Mouse (Mus musculus): ENCODE data around the gene Esrrb. TPM values are rescaled to one million over a fixed set of nuclear protein-coding genes. Genes with fewer than 3 reads are reported as not detected.

Gene Esrrb
- total and polyA plus RNA-seq, 2 experiments from 2014 or later, result 3.5 to 11.8 TPM

- 0 out of 2 replicates have a peak, but pooled peaks cover 4% of the 10 kb centered on the region for H3K9me3 ChIP-seq (replicated peaks; ENCODE audit: control insufficient read depth, low read length)
- 85% methylated on average over 1 of the region's 1 CpGs for WGBS
Observed at GRCm38 (mm10) chr12:86464385-86464784, 103.5 kb downstream of the Esrrb start.

GRCm38 (mm10) chr12:86466180-86466579, 105.3 kb downstream of the Esrrb start:
- TF ChIP-seq EP300 (IDR thresholded peaks at IDR 0.05; ENCODE audit: low read depth), result no peak
- TF ChIP-seq CTCF (IDR thresholded peaks at IDR 0.05; ENCODE audit: low read depth), result no peak
- 44% methylated on average over 4 of the region's 4 CpGs for WGBS
- no peak for DNase-seq (ENCODE audit: low spot score)
- no peak overlapping the region for H3K4me3 ChIP-seq (ENCODE audit: low read depth, low read length)
- H3K4me2 ChIP-seq (ENCODE audit: low read depth, low read length), result no peak overlapping the region
- no peaks in the 10 kb centered on the region for H3K27me3 ChIP-seq (ENCODE audit: control insufficient read depth, insufficient read depth, low read length)
- no peak overlapping the region for H3K27ac ChIP-seq (ENCODE audit: low read depth)
- no peak overlapping the region for H3K9ac ChIP-seq (replicated peaks; ENCODE audit: low read depth, low read length)
- H3K36me3 ChIP-seq (replicated peaks; ENCODE audit: control insufficient read depth, insufficient read depth, low read length), result no peaks in the 10 kb centered on the region
- ATAC-seq (ENCODE audit: insufficient read depth, low read depth), result no peak
- H3K9me3 ChIP-seq (replicated peaks; ENCODE audit: control insufficient read depth, low read length), result no peaks in the 10 kb centered on the region
- no peaks in the 10 kb centered on the region for H3K4me1 ChIP-seq (ENCODE audit: control insufficient read depth, insufficient read depth)

More at GRCm38 (mm10) chr12:86464385-86464784, 103.5 kb downstream of the Esrrb start:
- TF ChIP-seq CTCF (IDR thresholded peaks at IDR 0.05; ENCODE audit: low read depth) (no peak), EP300 (IDR thresholded peaks at IDR 0.05; ENCODE audit: low read depth) (no peak)
- Histone ChIP-seq H3K9ac (replicated peaks; ENCODE audit: low read depth, low read length) (no peak overlapping the region), H3K27me3 (ENCODE audit: control insufficient read depth, insufficient read depth, low read length) (no peaks in the 10 kb centered on the region), H3K27ac (ENCODE audit: low read depth) (no peak overlapping the region), H3K4me1 (ENCODE audit: control insufficient read depth, insufficient read depth) (no peaks in the 10 kb centered on the region), H3K4me3 (ENCODE audit: low read depth, low read length) (no peak overlapping the region), H3K36me3 (replicated peaks; ENCODE audit: control insufficient read depth, insufficient read depth, low read length) (no peaks in the 10 kb centered on the region), H3K4me2 (ENCODE audit: low read depth, low read length) (no peak overlapping the region)
- DNase-seq (ENCODE audit: low spot score) (no peak), ATAC-seq (ENCODE audit: insufficient read depth, low read depth) (no peak)

GRCm38 (mm10) chr12:86469919-86470318, 109.0 kb downstream of the Esrrb start:
- Histone ChIP-seq H3K4me2 (ENCODE audit: low read depth, low read length) (no peak overlapping the region), H3K27me3 (ENCODE audit: control insufficient read depth, insufficient read depth, low read length) (no peaks in the 10 kb centered on the region), H3K9me3 (replicated peaks; ENCODE audit: control insufficient read depth, low read length) (no peaks in the 10 kb centered on the region), H3K4me1 (ENCODE audit: control insufficient read depth, insufficient read depth) (peaks cover 6% of the 10 kb centered on the region), H3K9ac (replicated peaks; ENCODE audit: low read depth, low read length) (no peak overlapping the region), H3K4me3 (ENCODE audit: low read depth, low read length) (no peak overlapping the region), H3K36me3 (replicated peaks; ENCODE audit: control insufficient read depth, insufficient read depth, low read length) (no peaks in the 10 kb centered on the region), H3K27ac (ENCODE audit: low read depth) (no peak overlapping the region)
- ATAC-seq (ENCODE audit: insufficient read depth, low read depth) (no peak), DNase-seq (ENCODE audit: low spot score) (no peak)
- no peak for TF ChIP-seq EP300 (IDR thresholded peaks at IDR 0.05; ENCODE audit: low read depth)
- TF ChIP-seq CTCF (IDR thresholded peaks at IDR 0.05; ENCODE audit: low read depth), result no peak
- 61% methylated on average over 23 of the region's 23 CpGs for WGBS

GRCm38 (mm10) chr12:86470912-86471311, 110.0 kb downstream of the Esrrb start:
- Histone ChIP-seq H3K4me2 (ENCODE audit: low read depth, low read length) (no peak overlapping the region), H3K27ac (ENCODE audit: low read depth) (no peak overlapping the region), H3K9me3 (replicated peaks; ENCODE audit: control insufficient read depth, low read length) (no peaks in the 10 kb centered on the region), H3K27me3 (ENCODE audit: control insufficient read depth, insufficient read depth, low read length) (no peaks in the 10 kb centered on the region), H3K36me3 (replicated peaks; ENCODE audit: control insufficient read depth, insufficient read depth, low read length) (no peaks in the 10 kb centered on the region), H3K9ac (replicated peaks; ENCODE audit: low read depth, low read length) (no peak overlapping the region), H3K4me1 (ENCODE audit: control insufficient read depth, insufficient read depth) (peaks cover 16% of the 10 kb centered on the region), H3K4me3 (ENCODE audit: low read depth, low read length) (no peak overlapping the region)
- 61% methylated on average over 6 of the region's 6 CpGs for WGBS
- ATAC-seq (ENCODE audit: insufficient read depth, low read depth) (no peak), DNase-seq (ENCODE audit: low spot score) (no peak)
- no peak for TF ChIP-seq CTCF (IDR thresholded peaks at IDR 0.05; ENCODE audit: low read depth)
- TF ChIP-seq EP300 (IDR thresholded peaks at IDR 0.05; ENCODE audit: low read depth), result no peak

- no peak overlapping the region for H3K4me2 ChIP-seq (ENCODE audit: low read depth, low read length)
- H3K9me3 ChIP-seq (replicated peaks; ENCODE audit: control insufficient read depth, low read length), result no peaks in the 10 kb centered on the region
- H3K4me3 ChIP-seq (ENCODE audit: low read depth, low read length), result no peak overlapping the region
- H3K4me1 ChIP-seq (ENCODE audit: control insufficient read depth, insufficient read depth), result peaks cover 17% of the 10 kb centered on the region
- WGBS, result 48% methylated on average over 12 of the region's 12 CpGs
- H3K36me3 ChIP-seq (replicated peaks; ENCODE audit: control insufficient read depth, insufficient read depth, low read length), result no peaks in the 10 kb centered on the region
- H3K9ac ChIP-seq (replicated peaks; ENCODE audit: low read depth, low read length), result no peak overlapping the region
- no peak for TF ChIP-seq EP300 (IDR thresholded peaks at IDR 0.05; ENCODE audit: low read depth)
- no peak for TF ChIP-seq CTCF (IDR thresholded peaks at IDR 0.05; ENCODE audit: low read depth)
- no peaks in the 10 kb centered on the region for H3K27me3 ChIP-seq (ENCODE audit: control insufficient read depth, insufficient read depth, low read length)
- H3K27ac ChIP-seq (ENCODE audit: low read depth), result no peak overlapping the region
- no peak for ATAC-seq (ENCODE audit: insufficient read depth, low read depth)
- DNase-seq (ENCODE audit: low spot score), result no peak
Observed at GRCm38 (mm10) chr12:86473630-86474029, 112.7 kb downstream of the Esrrb start.

- Histone ChIP-seq H3K36me3 (replicated peaks; ENCODE audit: control insufficient read depth, insufficient read depth, low read length) (no peaks in the 10 kb centered on the region), H3K4me3 (ENCODE audit: low read depth, low read length) (no peak overlapping the region), H3K9ac (replicated peaks; ENCODE audit: low read depth, low read length) (no peak overlapping the region), H3K9me3 (replicated peaks; ENCODE audit: control insufficient read depth, low read length) (no peaks in the 10 kb centered on the region), H3K4me1 (ENCODE audit: control insufficient read depth, insufficient read depth) (peaks cover 17% of the 10 kb centered on the region), H3K27ac (ENCODE audit: low read depth) (no peak overlapping the region), H3K4me2 (ENCODE audit: low read depth, low read length) (no peak overlapping the region), H3K27me3 (ENCODE audit: control insufficient read depth, insufficient read depth, low read length) (no peaks in the 10 kb centered on the region)
- 27% methylated on average over 7 of the region's 7 CpGs for WGBS
- TF ChIP-seq CTCF (IDR thresholded peaks at IDR 0.05; ENCODE audit: low read depth), result no peak
- DNase-seq (ENCODE audit: low spot score), result no peak
- no peak for ATAC-seq (ENCODE audit: insufficient read depth, low read depth)
Observed at GRCm38 (mm10) chr12:86475994-86476393, 115.1 kb downstream of the Esrrb start.
